Mouse (Mus musculus): ENCODE results near the gene Chchd3.

DNA sequence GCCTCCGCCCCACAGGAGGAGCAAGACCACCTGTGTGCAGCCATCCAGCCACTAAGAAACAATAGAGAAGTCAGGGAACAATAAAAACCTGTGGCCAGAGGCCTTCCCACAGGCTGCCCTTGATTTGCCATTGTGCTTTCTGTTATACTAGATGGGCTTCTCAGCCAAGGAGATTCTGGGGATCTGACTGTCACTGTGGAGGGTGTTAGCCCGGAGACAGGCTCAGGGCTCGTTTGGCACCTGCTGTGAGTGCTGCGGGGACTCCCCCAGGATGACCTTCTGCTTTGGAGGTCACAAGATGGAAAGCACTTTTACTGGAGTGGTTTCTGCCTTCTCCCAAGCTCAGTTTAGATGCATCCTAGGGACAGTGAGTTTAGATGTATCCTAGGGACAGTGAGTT is 262.5 kb downstream of the Chchd3 start:
- TF ChIP-seq CTCF (IDR thresholded peaks at IDR 0.05; ENCODE audit: insufficient read depth, low read depth, low read length) (no peak), POLR2A (IDR thresholded peaks at IDR 0.05; ENCODE audit: insufficient read depth, low read depth, low read length) (no peak)
